Mouse (Mus musculus): ENCODE measurements around the gene Olfr1181.

- TF ChIP-seq CTCF (IDR thresholded peaks at IDR 0.05; ENCODE audit: extremely low read depth, insufficient read depth, low read length) (no peak), POLR2A (IDR thresholded peaks at IDR 0.05; ENCODE audit: extremely low read depth, insufficient read depth, low read length) (no peak)
Measured at GRCm38 (mm10) chr2:88449031-88449430, 23.1 kb upstream of the Olfr1181 start, which contains the start of gene Gm13757.
